Mouse (Mus musculus): ENCODE results near the gene Rogdi. TPM values are rescaled to one million over a fixed set of nuclear protein-coding genes. Genes with fewer than 3 reads are reported as not detected.

Gene Rogdi
- polyA plus RNA-seq, 2 experiments, result 35.8 to 39.3 TPM

DNA sequence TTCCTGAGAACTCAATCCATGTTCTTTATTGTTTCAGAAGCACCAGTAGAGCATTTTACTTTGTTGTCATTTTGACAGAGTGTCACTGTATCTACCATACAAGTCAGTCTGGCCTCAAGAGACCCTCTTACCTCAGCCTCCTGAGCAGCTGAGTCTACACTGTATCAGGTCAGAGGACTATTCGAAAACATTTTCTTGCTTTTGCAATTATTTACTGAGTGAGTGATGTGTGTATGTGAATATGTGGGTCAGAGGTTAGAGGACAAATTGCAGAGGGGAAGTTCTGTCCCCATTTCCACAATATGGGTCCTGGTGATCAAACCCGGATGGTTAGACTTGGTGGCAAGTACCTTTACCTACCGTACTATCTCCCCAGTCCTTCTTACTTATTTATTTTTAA, 10.7 kb upstream of the Rogdi start:
- TF ChIP-seq CTCF (IDR thresholded peaks at IDR 0.05; ENCODE audit: low read depth) (no peak), EP300 (IDR thresholded peaks at IDR 0.05; ENCODE audit: low read depth) (no peak)
- WGBS (ENCODE audit: insufficient replicate concordance), result 77% methylated on average over 3 of the region's 3 CpGs
- no peak overlapping the region for H3K4me3 ChIP-seq (ENCODE audit: insufficient read depth in 1 of 2, low read depth in 2 of 2, low read length in 2 of 2)

DNA sequence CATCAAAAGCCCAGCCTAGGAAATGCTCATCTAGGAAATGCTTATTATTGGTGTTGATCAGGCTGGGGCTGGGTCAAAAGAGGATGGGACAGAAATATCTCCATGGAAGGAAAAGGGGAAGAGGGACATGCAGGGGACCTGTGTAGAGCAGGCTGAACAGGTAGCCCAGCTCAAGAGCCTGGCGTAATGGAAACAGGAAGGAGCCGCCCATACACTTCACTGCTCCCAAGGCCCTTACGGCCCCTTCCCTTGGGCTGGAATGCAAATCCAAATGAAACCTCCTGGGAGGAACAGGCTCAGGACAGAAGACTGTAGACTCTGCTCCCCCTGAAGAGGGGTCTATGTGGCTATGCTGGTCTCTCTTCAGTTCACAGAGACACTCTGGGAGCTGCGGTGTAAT, 1.2 kb upstream of the Rogdi start:
- no peak overlapping the region for H3K4me2 ChIP-seq (ENCODE audit: low read depth)
- ATAC-seq (ENCODE audit: insufficient read depth) (no peak), DNase-seq (ENCODE audit: low read depth in 3 of 3, low spot score in 3 of 3) (no peak)
- no peak overlapping the region for H3K4me3 ChIP-seq (ENCODE audit: insufficient read depth in 1 of 2, low read depth in 2 of 2, low read length in 2 of 2)
- H3K4me1 ChIP-seq (replicated peaks; ENCODE audit: control insufficient read depth in 2 of 2, insufficient read depth in 2 of 2, low read length in 1 of 2), result peaks cover 7 to 20% of the 10 kb centered on the region in 2 experiments; a peak in 3 of 4 replicates
- no peaks in the 10 kb centered on the region for H3K27me3 ChIP-seq (ENCODE audit: control insufficient read depth, insufficient read depth, low read length)
- H3K9ac ChIP-seq (replicated peaks), result no peak overlapping the region
- H3K9me3 ChIP-seq (ENCODE audit: control insufficient read depth, low read length), result no peaks in the 10 kb centered on the region
- no peak overlapping the region for H3K27ac ChIP-seq
- WGBS (ENCODE audit: insufficient replicate concordance), result 86% methylated on average over 4 of the region's 4 CpGs
- peaks cover 48% of the 10 kb centered on the region for H3K36me3 ChIP-seq (replicated peaks; ENCODE audit: control insufficient read depth, insufficient read depth, low read depth)
- TF ChIP-seq EP300 (IDR thresholded peaks at IDR 0.05; ENCODE audit: low read depth), result no peak
- TF ChIP-seq CTCF (IDR thresholded peaks at IDR 0.05; ENCODE audit: low read depth), result no peak

More for the DNA sequence above, 10.7 kb upstream of the Rogdi start:
- Histone ChIP-seq H3K4me2 (ENCODE audit: low read depth) (no peak overlapping the region), H3K9me3 (ENCODE audit: control insufficient read depth, low read length) (no peaks in the 10 kb centered on the region), H3K27ac (no peak overlapping the region), H3K27me3 (ENCODE audit: control insufficient read depth, insufficient read depth, low read length) (no peaks in the 10 kb centered on the region), H3K36me3 (replicated peaks; ENCODE audit: control insufficient read depth, insufficient read depth, low read depth) (peaks cover 81% of the 10 kb centered on the region), H3K4me1 (replicated peaks; ENCODE audit: control insufficient read depth in 2 of 2, insufficient read depth in 2 of 2, low read length in 1 of 2) (no peaks in the 10 kb centered on the region), H3K9ac (replicated peaks) (no peak overlapping the region)
- ATAC-seq (ENCODE audit: insufficient read depth) (no peak), DNase-seq (ENCODE audit: low read depth in 3 of 3, low spot score in 3 of 3) (no peak)

DNA sequence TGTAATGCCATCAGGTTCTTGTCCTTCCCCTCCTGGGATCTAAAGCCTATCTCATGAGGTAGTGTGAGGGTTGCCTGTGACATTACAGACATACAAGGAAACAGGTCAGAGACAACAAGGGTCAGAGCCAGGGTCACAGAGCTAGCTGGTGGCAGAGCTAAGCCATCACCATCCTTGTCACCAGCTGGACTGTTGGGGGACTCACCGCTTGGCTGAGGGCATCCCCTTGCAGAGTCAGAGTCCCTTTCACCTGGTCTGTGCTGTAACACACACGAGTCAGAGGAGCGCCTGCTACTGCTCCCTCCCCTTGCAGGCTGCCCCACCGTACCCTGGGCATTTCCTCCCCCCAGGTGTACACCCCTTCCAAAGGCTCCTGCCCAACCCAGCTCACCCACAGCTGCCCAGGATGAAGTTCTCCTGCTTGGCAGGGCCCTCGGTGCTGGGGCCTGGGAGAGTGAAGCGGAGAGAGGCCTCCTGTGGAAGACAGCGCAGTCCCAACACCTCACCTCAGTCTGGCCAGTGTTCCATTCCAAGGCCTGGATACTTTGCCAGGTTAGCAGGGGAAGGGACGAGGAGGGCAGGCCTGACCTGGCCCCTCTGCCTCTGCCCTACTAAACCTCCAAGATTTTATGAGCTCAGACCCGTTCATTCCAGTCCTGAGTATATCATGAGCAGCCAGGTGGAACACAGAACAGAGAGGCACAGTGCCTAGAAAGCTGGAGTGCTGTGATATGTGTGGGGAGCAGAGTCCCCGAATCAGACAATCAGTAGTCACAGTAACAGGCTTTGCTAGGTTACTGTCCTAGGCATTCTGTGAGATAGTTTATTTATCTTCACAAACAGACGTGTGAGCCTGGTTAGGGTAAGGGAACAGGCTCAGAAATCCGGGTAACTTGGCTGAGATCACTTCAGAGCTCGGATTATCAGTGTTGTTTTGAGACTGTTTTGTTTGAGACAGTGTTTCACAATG, 1.0 kb downstream of the Rogdi start:
- DNase-seq (ENCODE audit: low read depth in 3 of 3, low spot score in 3 of 3), result peak; percentile 70 to 80 (median 75)
- H3K4me3 ChIP-seq (ENCODE audit: insufficient read depth in 1 of 2, low read depth in 2 of 2, low read length in 2 of 2), result peak overlapping the region; percentile 60 to 62
- H3K4me1 ChIP-seq (replicated peaks; ENCODE audit: control insufficient read depth in 2 of 2, insufficient read depth in 2 of 2, low read length in 1 of 2), result peaks cover 7 to 22% of the 10 kb centered on the region in 2 experiments; a peak in 3 of 4 replicates
- no peak overlapping the region for H3K27ac ChIP-seq
- H3K4me2 ChIP-seq (ENCODE audit: low read depth), result peak overlapping the region; percentile 62
- peaks cover 26% of the 10 kb centered on the region for H3K36me3 ChIP-seq (replicated peaks; ENCODE audit: control insufficient read depth, insufficient read depth, low read depth)
- WGBS (ENCODE audit: insufficient replicate concordance), result 39% methylated on average over 13 of the region's 13 CpGs
- no peaks in the 10 kb centered on the region for H3K27me3 ChIP-seq (ENCODE audit: control insufficient read depth, insufficient read depth, low read length)
- peak; percentile 60 for ATAC-seq (ENCODE audit: insufficient read depth)
- H3K9ac ChIP-seq (replicated peaks), result peak overlapping the region; percentile 4
- TF ChIP-seq EP300 (IDR thresholded peaks at IDR 0.05; ENCODE audit: low read depth) (peak; percentile 85), CTCF (IDR thresholded peaks at IDR 0.05; ENCODE audit: low read depth) (no peak)
- H3K9me3 ChIP-seq (ENCODE audit: control insufficient read depth, low read length), result no peaks in the 10 kb centered on the region

DNA sequence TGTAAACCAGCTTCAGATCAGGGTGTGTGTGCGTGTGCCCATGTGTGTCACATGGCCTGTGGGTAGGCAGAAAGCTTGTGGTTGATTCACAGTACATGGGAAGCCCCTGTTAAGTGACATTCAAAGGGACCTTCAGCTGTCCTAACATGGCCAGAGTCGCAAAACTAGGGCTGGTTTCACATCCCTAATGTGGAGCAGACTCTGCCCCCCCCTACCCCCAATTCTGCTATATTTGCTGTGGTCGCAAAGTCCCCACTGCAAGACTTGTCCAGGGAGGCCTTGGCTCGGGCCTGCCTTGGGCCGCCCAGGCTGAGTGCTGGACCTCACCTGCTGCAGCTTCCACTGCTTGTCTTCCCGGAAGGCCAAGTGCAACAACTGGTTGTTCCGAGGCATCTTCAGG, 2.1 kb downstream of the Rogdi start:
- no peak overlapping the region for H3K4me3 ChIP-seq (ENCODE audit: insufficient read depth in 1 of 2, low read depth in 2 of 2, low read length in 2 of 2)
- H3K27ac ChIP-seq, result no peak overlapping the region
- 45% methylated on average over 7 of the region's 7 CpGs for WGBS (ENCODE audit: insufficient replicate concordance)
- TF ChIP-seq CTCF (IDR thresholded peaks at IDR 0.05; ENCODE audit: low read depth) (no peak), EP300 (IDR thresholded peaks at IDR 0.05; ENCODE audit: low read depth) (no peak)
- peaks cover 18% of the 10 kb centered on the region for H3K36me3 ChIP-seq (replicated peaks; ENCODE audit: control insufficient read depth, insufficient read depth, low read depth)
- no peak overlapping the region for H3K4me2 ChIP-seq (ENCODE audit: low read depth)
- ATAC-seq (ENCODE audit: insufficient read depth), result no peak
- H3K9ac ChIP-seq (replicated peaks), result no peak overlapping the region
- H3K9me3 ChIP-seq (ENCODE audit: control insufficient read depth, low read length), result no peaks in the 10 kb centered on the region
- H3K27me3 ChIP-seq (ENCODE audit: control insufficient read depth, insufficient read depth, low read length), result no peaks in the 10 kb centered on the region
- peaks cover 7 to 22% of the 10 kb centered on the region in 2 experiments; a peak in 3 of 4 replicates for H3K4me1 ChIP-seq (replicated peaks; ENCODE audit: control insufficient read depth in 2 of 2, insufficient read depth in 2 of 2, low read length in 1 of 2)
- DNase-seq (ENCODE audit: low read depth in 3 of 3, low spot score in 3 of 3), result no peak

DNA sequence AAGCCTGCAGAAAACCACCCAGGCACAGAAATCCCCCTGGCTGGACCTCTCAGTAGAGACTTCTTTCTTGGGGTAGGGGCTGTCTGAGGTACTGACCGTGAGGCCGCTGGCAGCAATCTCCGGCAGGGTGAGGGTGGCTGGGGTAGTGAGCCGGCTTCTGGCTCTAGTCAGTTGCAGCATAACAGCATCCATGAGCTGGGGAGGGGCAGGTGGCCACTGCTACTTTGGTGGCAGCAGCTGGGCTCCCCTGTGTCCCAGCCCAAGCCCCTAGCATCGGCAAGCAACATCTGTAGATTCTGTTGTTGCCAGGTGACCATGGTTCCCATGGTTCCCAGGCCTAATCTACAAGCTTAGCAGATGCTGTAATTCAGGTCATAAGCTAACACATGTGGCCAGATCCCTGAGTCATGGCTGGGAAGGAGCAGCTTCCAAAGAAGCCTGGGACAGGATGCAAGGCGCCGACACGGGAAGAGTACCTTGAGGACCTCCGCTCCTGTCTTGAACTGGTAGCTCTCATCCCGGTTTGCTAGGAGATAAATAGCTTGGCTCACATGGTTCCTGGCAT, 2.9 kb downstream of the Rogdi start:
- 76% methylated on average over 10 of the region's 10 CpGs for WGBS (ENCODE audit: insufficient replicate concordance)
- H3K36me3 ChIP-seq (replicated peaks; ENCODE audit: control insufficient read depth, insufficient read depth, low read depth), result peaks cover 11% of the 10 kb centered on the region
- H3K4me2 ChIP-seq (ENCODE audit: low read depth), result 0 out of 2 replicates have a peak overlapping the region, but pooled peaks have one; percentile 3
- no peak for DNase-seq (ENCODE audit: low read depth in 3 of 3, low spot score in 3 of 3)
- TF ChIP-seq CTCF (IDR thresholded peaks at IDR 0.05; ENCODE audit: low read depth) (no peak), EP300 (IDR thresholded peaks at IDR 0.05; ENCODE audit: low read depth) (no peak)
- no peaks in the 10 kb centered on the region for H3K27me3 ChIP-seq (ENCODE audit: control insufficient read depth, insufficient read depth, low read length)
- ATAC-seq (ENCODE audit: insufficient read depth), result no peak
- no peaks in the 10 kb centered on the region for H3K9me3 ChIP-seq (ENCODE audit: control insufficient read depth, low read length)
- H3K4me1 ChIP-seq (replicated peaks; ENCODE audit: control insufficient read depth in 2 of 2, insufficient read depth in 2 of 2, low read length in 1 of 2), result peaks cover 7 to 22% of the 10 kb centered on the region in 2 experiments; a peak in 3 of 4 replicates
- no peak overlapping the region for H3K4me3 ChIP-seq (ENCODE audit: insufficient read depth in 1 of 2, low read depth in 2 of 2, low read length in 2 of 2)
- H3K9ac ChIP-seq (replicated peaks), result no peak overlapping the region
- no peak overlapping the region for H3K27ac ChIP-seq
